Mouse (Mus musculus): Measurements from ENCODE around the gene Sesn2. TPM values are rescaled to one million over a fixed set of nuclear protein-coding genes. Genes with fewer than 3 reads are reported as not detected.
"Not testable (repeated sequence)": the region's sequence is repeated elsewhere in the genome, so short reads cannot be mapped to it uniquely, and the experiment has no call there.

The Sesn2 gene
- total RNA-seq, 4 experiments from 2014 or later, result 13.4 to 16.2 (median 14.4) TPM

GRCm38 (mm10) chr4:132513395-132514273 is 3.3 kb upstream of the Sesn2 start:
- peak; percentile 39 for DNase-seq

- no peak for DNase-seq
Observed at GRCm38 (mm10) chr4:132512080-132512479, 1.8 kb upstream of the Sesn2 start.

DNA sequence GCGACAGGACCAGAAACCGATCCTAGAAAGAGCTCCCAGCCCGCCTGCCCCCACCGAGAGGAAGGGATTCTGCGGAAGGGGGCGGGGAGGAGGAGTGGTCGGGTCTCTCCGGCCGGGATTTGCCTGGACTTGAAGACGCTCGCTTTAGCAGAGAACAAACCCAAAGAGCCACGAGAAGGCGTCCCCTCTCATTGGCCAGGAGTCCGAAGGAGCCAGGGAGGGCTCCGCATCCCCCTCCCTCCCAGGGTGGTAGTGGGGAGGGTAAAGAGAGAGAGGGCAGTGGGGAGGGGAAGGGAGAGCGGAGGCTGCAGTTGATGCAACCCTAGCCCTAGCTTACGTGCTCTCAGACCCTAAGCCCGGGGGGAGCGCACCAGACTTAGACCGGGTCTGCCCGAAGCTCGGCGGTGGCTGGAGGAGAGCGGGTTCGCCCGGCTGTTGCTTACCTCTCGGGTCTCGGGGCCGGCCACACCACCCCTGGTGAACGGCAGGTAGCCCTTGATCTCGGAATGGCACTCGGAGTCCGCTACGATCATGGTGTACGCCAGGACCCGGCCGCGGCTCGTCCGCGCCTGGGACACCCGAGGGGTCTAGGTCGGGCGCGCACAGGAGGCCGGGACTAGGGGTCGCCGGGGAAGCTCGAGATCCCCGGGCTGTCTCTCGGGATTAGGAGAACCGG is 542 bp downstream of the Sesn2 start:
- DNase-seq, result peak; percentile 79

- no peak for DNase-seq
Observed at GRCm38 (mm10) chr4:132507210-132507609, 3.1 kb downstream of the Sesn2 start.

- no peak for DNase-seq
Observed at GRCm38 (mm10) chr4:132506250-132506649, 4.1 kb downstream of the Sesn2 start.

DNA sequence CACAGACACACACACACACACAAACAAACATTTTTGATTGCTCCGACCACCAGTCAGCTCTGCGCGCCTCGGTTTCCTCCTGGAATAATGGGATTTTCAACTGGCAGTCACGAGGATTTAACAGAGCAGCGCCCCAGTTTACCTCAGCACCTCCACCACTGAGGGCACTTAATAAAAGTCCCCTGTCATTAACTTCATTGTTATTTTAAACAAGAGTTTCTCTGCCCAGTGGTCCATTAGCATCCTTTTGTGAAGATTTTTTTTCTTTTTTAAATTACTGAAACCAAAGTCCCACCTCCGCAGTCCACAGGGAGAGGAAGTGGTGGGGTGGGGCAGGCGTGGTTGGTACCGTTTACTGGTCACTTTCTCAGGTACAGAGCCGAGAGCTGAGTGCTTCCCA is 4.5 kb downstream of the Sesn2 start:
- no peak for DNase-seq

DNA sequence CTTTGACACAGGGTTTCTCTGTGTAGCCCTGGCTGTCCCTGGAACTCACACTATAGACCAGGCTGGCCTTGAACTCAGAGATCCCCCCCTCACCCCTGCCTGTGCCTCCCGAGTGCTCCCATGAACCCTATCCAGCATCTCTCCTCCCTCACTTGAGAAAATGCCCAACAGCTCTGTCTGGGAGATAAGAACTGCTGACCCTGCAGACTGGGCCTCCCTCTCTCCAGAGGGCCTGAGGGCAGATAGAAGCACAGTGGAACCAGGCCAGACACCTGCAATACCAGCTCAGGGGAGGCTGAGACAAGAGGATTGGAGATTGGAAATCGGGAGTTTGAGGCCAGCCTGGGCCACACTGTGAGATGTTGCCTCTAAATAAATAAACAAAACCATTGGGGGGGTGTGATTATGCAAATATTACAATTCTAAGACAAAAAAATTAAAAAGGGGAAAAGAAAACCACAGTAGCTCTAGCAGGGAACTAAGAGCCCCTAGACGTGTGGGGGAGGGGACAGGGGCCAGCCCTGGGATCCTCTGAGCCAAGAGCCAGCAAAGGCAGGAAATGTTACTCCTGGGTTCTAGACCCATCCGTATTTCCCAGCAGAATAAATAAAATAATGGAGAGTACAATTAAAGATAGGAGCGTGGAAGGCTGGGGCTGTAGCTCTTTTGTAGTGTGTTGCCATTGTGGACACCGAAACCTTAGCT is 5.1 kb downstream of the Sesn2 start:
- no peak for DNase-seq

DNA sequence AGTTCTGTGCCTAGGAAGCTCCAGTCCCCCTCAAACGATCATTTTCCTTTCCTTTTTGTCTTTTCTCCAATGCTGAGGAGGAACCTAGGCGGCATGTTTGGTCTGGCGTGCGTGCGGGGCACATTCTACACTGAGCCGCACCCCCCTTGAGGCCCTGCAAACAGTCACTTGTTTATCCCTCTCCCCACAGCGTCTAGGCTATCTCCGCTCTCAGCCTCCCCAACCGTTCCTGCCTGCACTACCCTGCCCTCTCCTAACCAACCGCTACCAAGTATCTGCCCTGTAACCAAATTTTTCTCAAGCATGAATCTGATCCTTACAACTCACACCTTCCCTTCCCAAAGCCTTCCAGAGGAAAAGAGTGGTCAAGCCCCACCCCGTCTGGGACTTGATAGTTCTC is 7.0 kb downstream of the Sesn2 start:
- no peak for DNase-seq

DNA sequence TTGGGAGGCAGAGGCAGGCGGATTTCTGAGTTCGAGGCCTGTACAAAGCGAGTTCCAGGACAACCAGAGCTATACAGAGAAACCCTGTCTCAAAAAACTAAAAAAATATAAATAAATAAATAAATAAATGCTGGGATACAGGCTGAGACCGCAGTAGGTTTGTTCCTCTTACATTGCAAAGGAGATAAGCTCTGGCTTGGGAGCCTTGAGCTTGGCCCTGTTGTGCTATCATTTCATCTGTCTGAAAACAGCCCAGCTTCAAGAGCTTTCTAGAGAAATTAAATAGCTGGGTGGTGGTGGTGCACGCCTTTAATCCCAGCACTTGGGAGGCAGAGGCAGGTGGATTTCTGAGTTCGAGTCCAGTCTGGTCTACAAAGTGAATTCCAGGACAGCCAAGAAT is 8.7 kb downstream of the Sesn2 start:
- DNase-seq, result no peak

- no peak for DNase-seq
Observed at GRCm38 (mm10) chr4:132494271-132494918, 15.9 kb downstream of the Sesn2 start.

GRCm38 (mm10) chr4:132492178-132493060 is 17.9 kb downstream of the Sesn2 start:
- DNase-seq, result no peak

DNA sequence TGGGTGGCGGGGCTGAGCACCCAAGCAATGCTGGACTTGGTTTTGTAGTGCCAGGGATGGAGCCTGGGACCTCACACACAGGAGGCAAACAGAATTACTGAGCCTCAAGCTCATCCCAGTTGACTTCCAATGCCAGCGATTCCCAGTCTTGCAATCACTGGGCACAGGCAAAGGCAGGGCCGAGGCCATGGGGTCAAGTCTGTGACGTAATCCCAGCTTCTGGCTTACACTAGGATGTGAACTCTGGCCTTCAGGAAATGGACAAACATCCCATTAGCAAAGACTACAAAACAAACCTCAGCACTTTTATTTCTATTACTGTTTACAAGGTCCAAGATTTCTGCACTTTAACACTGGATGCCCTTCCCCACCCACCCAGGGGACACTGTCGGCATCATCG is 18.6 kb downstream of the Sesn2 start:
- peak; percentile 72 for DNase-seq

DNA sequence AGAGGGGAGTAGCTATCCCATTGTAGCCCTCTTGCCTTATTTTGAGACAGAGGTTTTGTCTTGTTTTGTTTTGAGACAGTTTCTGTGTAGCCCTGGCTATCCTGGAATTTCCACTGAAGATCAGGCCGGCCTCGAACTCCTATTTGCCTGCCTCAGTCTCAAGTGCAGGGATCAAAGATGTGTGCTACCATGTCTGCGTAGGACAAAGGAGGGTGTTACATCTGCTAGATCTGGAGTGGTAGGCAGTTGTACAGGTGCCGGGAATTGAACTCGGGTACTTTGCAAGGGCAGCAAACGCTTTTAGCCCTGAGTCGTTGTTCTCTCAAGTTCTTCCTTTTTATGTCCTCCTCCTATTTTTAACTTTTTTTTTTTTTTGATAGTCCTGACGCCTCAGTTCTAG is 19.2 kb downstream of the Sesn2 start:
- DNase-seq, result no peak

GRCm38 (mm10) chr4:132490273-132491010 is 19.9 kb downstream of the Sesn2 start:
- DNase-seq, result no peak

GRCm38 (mm10) chr4:132488976-132489375 is 21.3 kb downstream of the Sesn2 start:
- DNase-seq, result no peak

GRCm38 (mm10) chr4:132488521-132488920 is 21.8 kb downstream of the Sesn2 start:
- DNase-seq, result no peak

- DNase-seq, result no peak
Observed at GRCm38 (mm10) chr4:132484820-132485219, 25.5 kb downstream of the Sesn2 start.

DNA sequence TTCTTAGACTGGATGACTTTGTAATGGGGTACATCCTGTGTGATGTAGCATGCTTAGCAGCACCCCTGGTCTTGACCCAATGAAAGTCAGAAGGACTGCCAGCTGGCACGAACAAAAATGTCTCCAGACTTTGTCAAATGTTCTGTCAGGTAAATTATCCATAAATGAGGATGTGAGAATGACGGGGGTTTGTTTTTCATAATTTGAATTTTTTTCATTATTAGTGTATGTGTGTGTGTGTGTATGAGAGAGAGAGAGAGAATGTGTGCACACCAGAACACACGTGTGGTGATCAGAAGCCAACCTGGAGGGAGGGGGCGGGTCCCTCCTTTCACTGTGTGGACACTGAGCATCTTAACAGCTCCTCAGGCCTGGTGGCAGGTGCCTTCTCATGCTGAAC is 26.1 kb downstream of the Sesn2 start:
- no peak for DNase-seq

- no peak for DNase-seq
Observed at GRCm38 (mm10) chr4:132482956-132483608, 27.2 kb downstream of the Sesn2 start.

GRCm38 (mm10) chr4:132482104-132482503 is 28.2 kb downstream of the Sesn2 start:
- DNase-seq, result not testable (repeated sequence)

Data from adrenal gland, adult 8-10 months (tissue).